Mouse (Mus musculus): ENCODE measurements around the gene Nubp2.

DNA sequence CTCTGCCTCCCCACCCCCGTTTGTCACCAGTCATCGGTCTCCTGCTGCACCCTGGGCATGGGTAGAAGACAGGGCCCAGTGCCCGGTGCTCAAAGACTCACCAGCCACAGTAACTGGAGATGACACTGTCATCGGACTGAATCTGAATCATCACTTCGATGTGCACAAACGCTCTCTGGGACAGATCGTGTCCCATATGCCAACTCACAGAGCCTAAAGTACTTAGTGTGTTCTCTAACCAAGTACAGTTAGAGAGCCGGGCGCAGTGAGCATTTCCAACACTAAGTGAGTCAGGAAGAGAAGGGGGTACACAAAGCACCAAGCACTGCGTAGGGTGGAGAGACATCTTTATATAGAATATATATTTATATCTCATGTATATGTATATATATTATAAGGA lies 18.2 kb downstream of the Nubp2 start:
- TF ChIP-seq CTCF (conservative IDR thresholded peaks at IDR 0.05 in 1 of 2, IDR thresholded peaks at IDR 0.05 in 1 of 2; ENCODE audit: low read depth in 2 of 2, low read length in 2 of 2) (no peak), HCFC1 (IDR thresholded peaks at IDR 0.05; ENCODE audit: low read depth, low read length) (no peak), EP300 (IDR thresholded peaks at IDR 0.05; ENCODE audit: low read length) (no peak), MXI1 (IDR thresholded peaks at IDR 0.05; ENCODE audit: low read depth, low read length) (no peak), ZMIZ1 (IDR thresholded peaks at IDR 0.05; ENCODE audit: low read depth, low read length) (no peak), CHD1 (IDR thresholded peaks at IDR 0.05; ENCODE audit: low read depth, low read length) (no peak), POLR2A (IDR thresholded peaks at IDR 0.05; ENCODE audit: low read depth, low read length) (no peak), ZNF384 (IDR thresholded peaks at IDR 0.05; ENCODE audit: low read depth, low read length) (no peak), PAX5 (IDR thresholded peaks at IDR 0.05; ENCODE audit: low read length) (no peak), RCOR1 (conservative IDR thresholded peaks at IDR 0.05; ENCODE audit: low read depth, low read length) (no peak), TBP (conservative IDR thresholded peaks at IDR 0.05; ENCODE audit: low read depth, low read length) (no peak), MAFK (IDR thresholded peaks at IDR 0.05; ENCODE audit: insufficient replicate concordance, low read length) (no peak), GABPA (IDR thresholded peaks at IDR 0.05; ENCODE audit: insufficient replicate concordance, low read depth, low read length) (no peak), UBTF (IDR thresholded peaks at IDR 0.05; ENCODE audit: low read depth, low read length) (no peak)
